Comparison of ENCODE assay signal across 15 mouse cellular contexts in genomic region chr5:50706945-50707663, GRCm38 (mm10).
DNase-seq lines count a peak whose midpoint lies in the region; TF ChIP-seq lines count a peak whose summit lies in the region.
"Had no signal": no experiment of that assay in that cellular context is flagged by ENCODE, and none has a peak within 500 bp of the region (broad histone marks: within the 10 kb centered on the region; RNA-seq: fewer than 3 reads in every experiment).

No protein-coding gene starts in this region.

- TF ChIP-seq CTCF in CH12.LX (conservative IDR thresholded peaks at IDR 0.05 in 1 of 2, IDR thresholded peaks at IDR 0.05 in 1 of 2; ENCODE audit: low read depth in 2 of 2, low read length in 2 of 2) = no peak

- TF ChIP-seq RAD21 in CH12.LX (IDR thresholded peaks at IDR 0.05; ENCODE audit: low read depth, low read length) = no peak

- dilution Hi-C loops in CH12.LX (cut with MboI; ENCODE audit: extremely low pct_ligation_motif_present, extremely low pct_unique_long_range_greater_than_20kb, low sequenced_read_pairs) = no loop called here

- H3K27me3 ChIP-seq in CH12.LX (replicated peaks) = no peaks in the 10 kb centered on the region

- no peaks in the 10 kb centered on the region for H3K9me3 ChIP-seq in CH12.LX (replicated peaks; ENCODE audit: low read length)

- H3K9ac ChIP-seq in CH12.LX (ENCODE audit: insufficient read depth, low read depth) = no peak overlapping the region

- H3K4me2 ChIP-seq in CH12.LX (ENCODE audit: insufficient read depth, low read depth, poor library complexity, severe bottlenecking) = peak overlapping the region; percentile 19

- peaks cover 2 to 22% of the 10 kb centered on the region in 2 experiments for H3K4me1 ChIP-seq in CH12.LX (ENCODE audit: control insufficient read depth in 1 of 2, insufficient read depth in 2 of 2)

- H3K4me3 ChIP-seq in CH12.LX (replicated peaks in 1 of 3; ENCODE audit: low read depth in 2 of 3, low read length in 2 of 3, poor library complexity in 1 of 3) = no peak overlapping the region

- H3K79me2 ChIP-seq in CH12.LX (replicated peaks; ENCODE audit: control insufficient read depth, extremely low read depth, insufficient read depth, poor library complexity, severe bottlenecking) = no peaks in the 10 kb centered on the region

- peak overlapping the region; percentile 79 for H3K27ac ChIP-seq in CH12.LX (ENCODE audit: insufficient read depth, low read depth)

- peak; percentile 51 for DNase-seq in CH12.LX (ENCODE audit: extremely low read depth)
- no peak for DNase-seq in spleen, adult 18-20 months
- DNase-seq: adrenal gland, adult 2 months; adrenal gland, adult 8-10 months; adrenal gland, postnatal 10 days; adrenal gland, postnatal 14 days; adrenal gland, postnatal 25 days; adrenal gland, postnatal 36 days; B cell, adult 2 months; cerebellum, adult 11 months; cerebellum, adult 11-12 months; cerebellum, adult 18-20 months; cerebellum, adult 2 months; cerebellum, adult 8-10 months had no signal

- peak; percentile 84 for TF ChIP-seq EP300 in CH12.LX (IDR thresholded peaks at IDR 0.05; ENCODE audit: low read length)

- no peaks in the 10 kb centered on the region for H3K36me3 ChIP-seq in CH12.LX (replicated peaks in 1 of 2; ENCODE audit: control insufficient read depth in 1 of 2, insufficient read depth in 1 of 2, low read length in 1 of 2)
- H3K36me3 ChIP-seq: G1E had no signal

- no peak for TF ChIP-seq POLR2A in CH12.LX (IDR thresholded peaks at IDR 0.05; ENCODE audit: low read depth, low read length)

- in situ Hi-C loops in CH12.LX (cut with MboI; ENCODE audit: low pct_ligation_motif_present, low pct_unique_long_range_greater_than_20kb, low sequenced_read_pairs) = no loop called here

TF ChIP-seq in CH12.LX, 34 proteins besides CTCF, POLR2A, EP300 and RAD21:
- TF ChIP-seq MAX (IDR thresholded peaks at IDR 0.05; ENCODE audit: low read length) (peak; percentile 74; the same call in 1 of the 2 replicates), ETS1 (conservative IDR thresholded peaks at IDR 0.05; ENCODE audit: low read depth, low read length) (peak; percentile 63; the same call in 1 of the 2 replicates), TCF12 (IDR thresholded peaks at IDR 0.05; ENCODE audit: low read depth, low read length) (peak; percentile 60; the same call in 1 of the 2 replicates), CHD2 (IDR thresholded peaks at IDR 0.05; ENCODE audit: low read length) (peak; percentile 55), JUND (conservative IDR thresholded peaks at IDR 0.05; ENCODE audit: low read depth, low read length) (peak; percentile 85), NELFE (IDR thresholded peaks at IDR 0.05; ENCODE audit: low read depth, low read length) (0 out of 2 replicates have a peak, but pooled peaks have one; percentile 25), MEF2A (IDR thresholded peaks at IDR 0.05; ENCODE audit: borderline replicate concordance, low read depth, low read length) (peak; percentile 46; the same call in 1 of the 2 replicates), MAZ (IDR thresholded peaks at IDR 0.05; ENCODE audit: low read depth, low read length) (0 out of 2 replicates have a peak, but pooled peaks have one; percentile 21), PAX5 (IDR thresholded peaks at IDR 0.05; ENCODE audit: low read length) (no peak), BHLHE40 (IDR thresholded peaks at IDR 0.05; ENCODE audit: low read depth, low read length) (0 out of 2 replicates have a peak, but pooled peaks have one; percentile 13), IRF4 (IDR thresholded peaks at IDR 0.05; ENCODE audit: low read depth, low read length) (peak; percentile 92), MYC (IDR thresholded peaks at IDR 0.05; ENCODE audit: low read depth, low read length) (peak; percentile 85), MXI1 (IDR thresholded peaks at IDR 0.05; ENCODE audit: low read depth, low read length) (no peak; the same call in 1 of the 2 replicates), RCOR1 (conservative IDR thresholded peaks at IDR 0.05; ENCODE audit: low read depth, low read length) (peak; percentile 86; the same call in 1 of the 2 replicates), JUN (IDR thresholded peaks at IDR 0.05; ENCODE audit: insufficient read depth, low read depth, low read length) (peak; percentile 56), POLR2AphosphoS2 (IDR thresholded peaks at IDR 0.05; ENCODE audit: low read depth, low read length) (no peak), SIN3A (IDR thresholded peaks at IDR 0.05; ENCODE audit: low read length) (no peak), MAFK (IDR thresholded peaks at IDR 0.05; ENCODE audit: insufficient replicate concordance, low read length) (peak; percentile 50; the same call in 1 of the 2 replicates)
